Mouse (Mus musculus) ES-Bruce4 (cell line): ENCODE data around the gene H60b.

Experiments used
- CTCF ChIP-seq: IDR thresholded peaks from one replicate; pipeline ENCODE4 v1.8.1; 2011; ENCODE audit warnings: low read depth, low read length
- EP300 ChIP-seq: IDR thresholded peaks from 2 replicates; pipeline ENCODE4 v1.6.1; 2011; ENCODE audit warnings: low read depth, low read length; ENCODE audit not compliant: insufficient read depth
- POLR2A ChIP-seq: IDR thresholded peaks from one replicate; pipeline ENCODE4 v1.8.1; 2011; ENCODE audit warnings: low read length; ENCODE audit not compliant: insufficient read depth

GRCm38 (mm10) chr10:22149691-22150465 lies 8.5 kb upstream of the H60b start:
- no peak for TF ChIP-seq CTCF
- TF ChIP-seq POLR2A: no peak
- TF ChIP-seq EP300: no peak
